Mouse (Mus musculus): ENCODE data around the gene Prpsap1.
"Not testable (repeated sequence)": the region's sequence is repeated elsewhere in the genome, so short reads cannot be mapped to it uniquely, and the experiment has no call there.

The Prpsap1 gene

DNA sequence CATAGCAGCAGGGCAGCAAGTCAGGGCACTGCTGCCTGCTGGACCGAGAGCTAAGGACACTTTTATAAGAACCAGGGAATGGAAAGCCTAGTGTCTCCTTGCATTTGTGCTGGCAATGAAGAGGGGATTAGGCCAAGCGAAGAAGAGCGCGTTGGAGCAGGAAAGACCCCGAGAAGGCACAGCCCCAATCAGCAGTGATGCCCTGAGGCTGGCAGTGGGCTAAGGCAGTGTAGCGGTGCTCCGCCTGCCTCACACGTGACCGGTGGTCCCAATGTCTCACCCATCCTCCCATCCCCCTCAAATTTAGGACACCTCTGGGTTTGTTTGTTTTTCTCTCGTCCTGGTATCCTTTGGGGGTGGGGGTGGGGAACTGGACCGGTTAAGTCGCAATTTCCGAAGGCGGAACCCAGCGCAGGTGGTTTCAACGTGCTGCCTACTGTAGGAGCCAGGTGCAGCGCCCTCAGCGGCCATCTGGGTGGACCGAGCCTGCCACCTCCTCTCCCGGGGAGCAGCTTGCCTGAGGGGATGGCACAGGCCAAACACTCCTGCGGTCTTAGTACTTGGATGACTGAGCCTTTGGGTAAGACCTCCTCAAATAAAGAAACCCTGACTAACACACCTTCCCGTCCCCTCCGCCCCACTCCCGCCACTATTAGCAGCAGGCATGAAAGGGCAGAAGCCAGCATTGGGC, 21.5 kb upstream of the Prpsap1 start:
- DNase-seq (ENCODE audit: low read depth): no peak

DNA sequence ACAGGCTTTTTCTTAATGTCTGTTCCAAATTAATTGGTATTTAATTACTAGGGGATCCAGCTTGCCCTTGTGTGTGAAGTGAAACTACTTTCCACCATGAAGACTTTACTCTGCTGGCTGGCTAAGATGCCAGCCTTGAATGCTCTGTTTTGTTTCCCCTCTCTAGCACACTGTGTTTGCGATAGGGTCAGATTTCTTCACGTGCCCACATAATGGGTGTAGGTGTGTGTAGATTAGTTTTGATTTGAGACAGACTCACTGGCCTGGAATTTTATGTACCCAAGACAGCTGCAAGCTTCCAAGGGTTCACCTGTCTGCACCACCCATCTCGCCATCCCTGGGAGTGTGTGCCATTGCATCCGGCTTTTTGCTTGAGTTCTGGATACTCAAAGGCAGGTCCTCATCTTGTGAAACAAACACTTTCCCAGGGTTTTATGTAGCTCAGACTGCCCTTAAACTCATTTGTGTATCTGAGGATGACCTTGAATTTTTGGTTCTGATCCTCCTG, 19.6 kb upstream of the Prpsap1 start:
- no peak for DNase-seq (ENCODE audit: low read depth)

DNA sequence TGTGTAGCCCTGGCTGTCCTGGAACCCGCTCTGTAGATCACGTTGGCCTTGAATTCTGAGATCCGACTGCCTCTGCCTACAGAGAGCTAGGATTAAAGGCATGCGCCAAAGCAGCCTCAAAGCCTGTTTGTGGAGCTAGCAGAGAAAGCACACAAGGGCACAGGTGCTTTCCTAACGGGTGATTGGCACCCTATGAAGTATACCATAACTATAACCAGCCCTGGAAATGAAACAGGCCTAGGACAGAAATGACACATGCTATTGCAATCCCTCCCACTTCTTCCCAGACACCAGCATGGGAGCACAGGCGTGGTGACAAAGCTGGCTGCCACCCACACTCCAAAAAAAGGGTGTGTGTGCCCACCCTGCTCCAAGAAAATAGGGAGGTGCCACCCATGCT, 19.0 kb upstream of the Prpsap1 start:
- no peak for DNase-seq (ENCODE audit: low read depth)

DNA sequence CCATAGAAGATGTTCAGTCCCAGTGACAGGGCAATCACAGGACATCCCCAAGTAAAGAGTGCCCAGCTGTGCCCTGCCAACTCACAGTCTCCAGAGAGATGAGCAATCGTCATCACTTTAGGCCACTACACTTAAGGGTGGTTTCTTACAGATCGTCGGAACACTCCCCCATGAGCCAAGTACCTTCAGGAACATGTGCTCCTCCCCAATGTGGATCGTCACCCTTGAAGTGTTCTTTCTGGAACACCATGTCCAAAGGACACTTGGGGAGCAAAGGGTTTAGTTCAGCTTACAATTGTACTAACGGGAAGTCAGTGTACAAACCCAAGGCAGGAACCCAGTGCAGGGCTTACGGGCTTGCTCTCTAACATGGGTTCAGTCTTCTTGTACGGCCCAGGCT, 18.2 kb upstream of the Prpsap1 start:
- DNase-seq (ENCODE audit: low read depth): no peak

DNA sequence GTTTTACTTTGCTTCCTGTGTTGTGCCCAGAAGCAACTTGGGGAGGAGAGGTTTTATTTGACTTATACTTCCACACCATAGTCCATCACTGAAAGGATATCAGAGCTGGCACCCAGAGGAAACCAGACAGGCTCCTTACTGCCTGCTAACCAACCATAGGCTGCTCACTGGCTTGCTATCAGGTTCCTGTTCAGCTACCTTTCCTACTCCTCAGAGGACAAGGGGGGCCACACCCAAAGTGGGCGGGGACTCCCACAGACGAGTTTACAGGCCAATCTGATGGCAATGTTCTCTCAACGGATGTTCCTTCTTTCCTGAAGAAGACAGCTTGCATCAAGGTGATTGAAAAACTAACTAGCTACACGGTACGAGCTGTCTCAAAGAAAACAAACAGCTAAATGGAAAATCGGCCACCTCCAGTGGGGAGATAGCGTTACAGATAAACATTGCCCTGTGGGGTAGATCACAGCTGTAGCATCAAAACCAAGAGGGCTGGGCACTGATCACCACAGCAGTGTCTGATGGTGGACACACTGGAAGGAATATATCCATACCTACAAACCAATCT, 17.4 kb upstream of the Prpsap1 start:
- DNase-seq (ENCODE audit: low read depth): no peak

DNA sequence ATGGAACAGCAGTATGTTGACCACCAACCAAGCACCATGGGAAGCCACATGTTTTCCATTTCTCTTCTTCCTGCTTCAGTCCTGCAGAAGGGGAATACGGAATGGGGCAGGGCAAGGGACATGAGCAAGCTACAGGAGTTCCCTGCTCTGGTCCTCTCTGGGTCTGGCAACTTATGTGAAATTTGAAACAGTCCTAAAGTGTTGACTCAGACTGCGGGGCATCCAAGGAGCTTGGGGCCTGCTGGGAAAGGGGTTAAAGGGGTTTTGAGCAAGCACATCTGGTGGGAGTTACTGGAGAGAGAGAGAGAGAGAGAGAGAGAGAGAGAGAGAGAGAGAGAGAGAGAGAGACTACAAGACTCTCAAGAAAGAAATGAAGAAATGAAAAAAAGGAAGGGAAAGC, 14.7 kb upstream of the Prpsap1 start:
- no peak for DNase-seq (ENCODE audit: low read depth)

DNA sequence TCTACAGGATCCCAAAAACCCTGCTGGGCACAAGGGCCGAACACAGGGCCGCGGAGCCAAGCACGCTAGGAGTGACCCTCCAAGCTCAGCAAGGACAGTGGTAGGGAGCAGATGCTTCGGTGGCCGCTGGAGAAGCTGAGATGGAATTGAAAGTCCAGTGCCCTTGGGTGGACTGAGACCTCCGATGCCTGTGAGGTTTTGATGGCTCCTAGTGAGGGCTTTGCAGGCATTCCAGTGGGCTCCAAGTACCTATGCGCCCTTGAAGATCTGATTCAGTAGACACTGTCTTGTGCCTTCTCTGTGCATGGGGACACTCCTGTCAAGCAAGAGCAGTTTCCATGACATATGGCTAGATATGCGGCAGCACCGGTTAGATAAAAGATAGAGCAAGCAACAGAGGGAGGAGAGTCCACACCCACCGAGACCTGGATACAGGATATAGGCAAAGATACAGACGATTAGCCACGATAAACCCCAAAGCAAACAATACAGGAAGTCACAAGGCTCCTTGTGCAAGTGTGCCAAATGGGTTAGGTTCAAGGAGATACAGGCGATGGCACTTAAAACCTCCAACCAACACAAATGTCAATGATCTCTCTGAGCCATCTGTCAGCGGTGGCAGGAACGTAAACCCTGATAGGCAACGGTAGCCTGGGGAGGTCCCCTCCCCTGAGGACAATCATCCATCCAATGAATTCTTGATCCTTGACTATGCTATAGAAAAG, 12.3 kb upstream of the Prpsap1 start:
- no peak for DNase-seq (ENCODE audit: low read depth)

DNA sequence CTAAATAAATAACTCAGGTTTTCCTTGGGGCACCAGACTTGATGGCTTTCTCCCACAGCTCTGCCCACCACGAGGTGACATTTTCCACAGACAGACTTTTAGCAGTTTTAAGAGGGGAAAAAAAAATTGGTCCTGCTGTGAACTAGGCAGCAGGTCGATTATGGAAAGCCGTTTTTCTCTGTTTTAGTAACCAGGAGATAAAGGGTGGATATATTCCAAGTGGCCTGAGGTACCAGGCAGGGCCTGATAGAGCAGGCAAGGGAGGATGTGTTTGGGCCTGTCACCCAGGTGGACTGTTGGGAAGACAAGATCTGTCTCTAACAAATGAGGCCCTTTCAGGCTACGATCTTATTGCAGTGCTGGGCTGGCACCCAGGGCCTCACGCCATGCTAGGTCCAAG, 11.6 kb upstream of the Prpsap1 start:
- no peak for DNase-seq (ENCODE audit: low read depth)

DNA sequence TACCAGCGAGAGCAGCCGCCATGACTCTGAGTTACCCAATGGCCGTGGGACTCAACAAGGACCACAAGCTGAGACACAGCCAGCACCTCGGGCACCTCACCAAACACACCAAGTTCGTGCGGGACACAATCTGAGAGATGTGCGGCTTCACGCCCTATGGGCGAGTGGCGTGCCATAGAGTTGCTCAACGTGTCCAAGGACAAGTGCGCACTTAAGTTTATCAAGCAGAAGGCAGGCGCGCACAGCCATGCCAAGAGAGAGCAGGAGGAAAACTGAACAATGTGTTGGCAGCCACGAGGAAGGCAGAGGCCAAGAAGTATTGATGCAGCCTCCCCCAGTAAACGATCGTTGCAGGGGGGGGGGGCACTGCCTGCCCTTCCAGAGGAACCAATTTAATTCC, 10.5 kb upstream of the Prpsap1 start:
- no peak for DNase-seq (ENCODE audit: low read depth)

DNA sequence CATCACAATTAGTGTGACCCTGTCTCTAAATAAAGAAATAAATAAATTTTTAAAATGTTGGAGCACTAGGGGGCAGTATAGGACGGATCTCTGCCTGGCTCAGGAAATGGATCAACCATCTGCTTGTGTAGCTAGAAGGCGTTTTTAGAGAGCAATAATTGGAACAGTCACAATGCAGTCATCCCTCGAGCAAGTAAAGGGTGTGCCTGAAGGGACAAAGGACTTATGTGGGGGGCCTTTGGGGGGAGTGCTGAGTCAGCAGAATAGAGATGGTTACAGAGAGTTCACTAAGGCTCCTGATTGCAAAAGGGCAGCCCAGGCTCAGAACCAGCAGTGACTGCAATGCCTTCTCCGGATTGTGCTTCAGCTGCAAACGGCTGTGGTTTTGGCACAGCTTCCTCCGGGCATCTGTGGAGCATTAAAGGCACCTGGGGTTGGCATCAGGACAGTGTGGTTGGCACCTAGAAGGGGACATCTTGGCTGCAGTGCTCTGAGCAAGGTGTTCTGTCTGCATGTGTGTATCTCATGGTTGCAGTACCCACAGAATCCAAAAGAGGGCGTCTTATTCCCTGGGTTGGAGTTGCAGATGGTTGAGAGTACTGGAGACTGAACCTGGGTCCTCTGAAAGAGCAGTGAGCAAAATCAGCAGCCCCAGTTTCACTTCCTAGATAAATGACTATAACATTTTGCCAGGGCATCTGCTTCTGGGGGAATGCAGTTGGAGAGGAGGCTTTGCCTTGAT, 7.2 kb upstream of the Prpsap1 start:
- DNase-seq (ENCODE audit: low read depth): peak; percentile 59

DNA sequence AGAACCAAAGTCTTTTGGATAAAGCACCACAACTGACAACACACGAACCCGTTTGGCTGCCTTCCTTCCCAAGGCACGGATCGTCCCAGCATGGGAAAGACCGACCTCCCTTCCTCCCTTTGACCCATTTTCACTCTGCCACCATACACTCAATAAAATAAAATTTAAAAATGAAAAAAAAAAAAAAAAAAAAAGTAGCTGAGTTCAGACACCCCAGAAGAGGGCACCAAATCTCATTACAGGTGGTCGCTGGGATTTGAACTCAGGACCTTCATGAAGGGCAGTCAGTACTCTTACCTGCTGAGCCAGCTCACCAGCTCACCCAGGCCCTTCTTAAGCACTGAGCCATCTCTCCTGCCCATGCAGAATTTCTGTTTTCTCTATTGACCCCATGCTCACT, 5.0 kb upstream of the Prpsap1 start:
- no peak for DNase-seq (ENCODE audit: low read depth)

DNA sequence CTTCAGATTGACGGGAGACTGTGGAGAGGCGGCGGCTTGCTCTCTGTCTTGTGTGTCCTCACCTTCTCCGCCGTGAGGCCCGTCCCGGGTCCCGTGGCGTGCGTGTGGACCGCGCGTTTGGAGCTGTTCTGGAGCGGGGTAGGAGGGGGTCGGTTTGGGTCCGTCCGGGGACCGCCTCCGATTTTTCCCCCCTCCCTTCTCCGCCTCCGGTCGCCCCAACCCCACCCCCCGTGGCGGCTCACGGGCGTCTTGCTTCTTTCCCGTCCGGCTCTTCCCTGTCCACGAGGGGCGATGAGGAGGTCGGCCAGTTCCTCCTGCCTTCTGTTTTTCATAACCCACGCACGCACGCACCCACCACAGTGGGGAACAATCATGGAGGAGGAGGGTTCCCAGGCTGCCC, 4.6 kb upstream of the Prpsap1 start:
- DNase-seq (ENCODE audit: low read depth): no peak

DNA sequence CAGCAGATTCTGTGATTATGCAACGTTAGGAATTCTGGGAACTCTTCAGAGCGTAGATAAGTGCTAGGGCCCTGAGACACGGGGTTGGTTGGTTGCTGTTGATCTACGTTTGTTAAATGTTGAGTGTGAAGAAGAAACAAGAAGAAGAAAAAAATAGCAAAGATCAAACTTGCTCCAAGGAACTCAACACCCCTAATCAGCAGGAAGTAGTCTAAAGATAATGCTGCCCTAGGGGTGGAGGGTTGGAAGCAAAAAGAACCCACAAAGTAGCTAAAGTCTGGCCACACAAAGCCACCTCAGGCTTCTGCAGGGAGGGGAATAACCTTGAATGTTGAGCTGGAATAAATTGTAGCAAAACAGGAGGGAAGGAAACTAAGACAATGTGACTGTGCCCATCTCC, 3.3 kb upstream of the Prpsap1 start:
- no peak for DNase-seq (ENCODE audit: low read depth)

DNA sequence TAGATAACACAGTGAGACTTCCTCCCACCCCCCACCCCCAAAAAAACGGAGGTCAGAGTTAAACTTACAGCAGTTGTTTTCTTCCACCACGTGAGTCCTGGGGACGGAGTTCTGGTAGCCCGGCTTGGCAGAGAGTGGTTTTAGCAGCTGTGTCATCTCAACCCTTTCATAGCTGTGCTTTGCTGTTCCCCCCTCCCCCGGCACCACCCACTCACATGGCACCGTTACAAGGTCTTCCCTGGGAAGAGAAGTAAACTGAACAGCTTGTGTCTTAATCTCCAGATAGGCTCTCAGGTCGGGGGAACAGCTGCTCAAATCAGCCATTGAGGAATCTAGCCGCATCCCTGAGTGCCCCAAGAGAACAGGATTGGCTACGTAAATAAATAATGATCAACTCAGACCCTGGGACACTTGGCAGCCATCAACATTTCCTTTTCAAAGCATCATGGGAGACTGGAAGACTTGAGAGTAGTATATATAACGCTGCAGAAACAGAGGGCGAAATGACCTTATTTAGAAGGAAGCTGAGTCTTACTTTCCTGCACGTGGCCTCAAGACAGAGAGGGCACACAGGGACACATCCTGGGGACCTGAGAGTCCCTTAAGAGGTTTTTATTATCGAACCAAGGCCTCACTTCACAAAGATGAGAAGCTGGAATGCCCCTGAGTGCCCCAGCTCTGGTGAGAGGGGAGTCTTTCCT, 622 bp upstream of the Prpsap1 start:
- DNase-seq (ENCODE audit: low read depth): no peak

DNA sequence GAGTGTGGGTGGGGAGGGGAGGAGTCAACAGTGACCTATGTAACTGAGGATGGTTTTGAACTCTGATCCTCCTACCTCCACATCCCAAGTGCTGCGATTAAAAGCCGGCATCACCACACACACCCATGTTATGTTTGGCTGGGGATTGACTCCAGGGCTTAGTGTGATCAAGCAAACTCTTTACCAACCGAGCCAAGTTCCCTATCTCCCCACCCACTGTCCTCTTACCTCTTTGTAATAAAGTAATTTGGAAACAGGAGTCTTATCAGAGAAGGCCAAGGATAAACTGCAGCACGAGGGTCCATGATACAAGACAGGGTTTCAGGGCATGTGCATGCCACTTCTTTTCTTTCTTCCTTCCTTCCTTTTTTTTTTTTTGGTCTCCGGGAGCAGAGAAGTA, 811 bp downstream of the Prpsap1 start:
- no peak for DNase-seq (ENCODE audit: low read depth)

DNA sequence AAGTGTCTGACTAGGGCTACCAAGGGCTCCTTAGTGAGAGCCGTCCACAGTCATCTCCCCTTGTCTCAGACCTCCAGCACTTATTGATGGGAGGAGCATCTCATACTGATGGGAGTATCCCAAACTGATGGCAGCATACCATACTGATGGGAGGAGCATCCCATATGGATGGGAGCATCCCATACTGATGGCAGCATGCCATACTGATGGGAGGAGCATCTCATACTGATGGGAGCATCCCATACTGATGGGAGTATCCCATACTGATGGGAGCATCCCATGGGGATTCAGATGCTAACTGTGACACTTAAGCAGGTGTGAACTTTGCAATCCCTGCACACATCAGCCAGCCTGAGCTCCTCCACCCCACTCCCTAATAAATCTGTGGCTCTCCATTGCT, 1.5 kb downstream of the Prpsap1 start:
- not testable (repeated sequence) for DNase-seq (ENCODE audit: low read depth)

DNA sequence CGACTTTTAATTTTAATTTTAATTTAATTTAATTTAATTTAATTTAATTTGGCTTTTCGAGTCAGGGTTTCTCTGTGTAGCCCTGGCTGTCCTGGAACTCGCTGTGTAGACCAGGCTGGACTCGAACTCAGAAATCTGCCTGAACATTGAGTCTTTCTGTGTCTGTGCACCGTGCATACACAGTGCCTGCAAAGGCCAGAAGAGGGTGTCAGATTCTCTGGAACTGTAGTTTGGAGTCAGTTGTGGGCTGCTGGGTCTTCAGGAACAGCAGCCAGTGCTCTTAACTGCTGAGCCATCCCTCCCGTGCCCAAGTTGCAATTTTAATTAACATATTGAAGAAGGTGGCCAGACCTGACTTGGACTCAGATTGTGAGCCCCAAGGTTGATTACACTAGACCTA, 2.7 kb downstream of the Prpsap1 start:
- DNase-seq (ENCODE audit: low read depth): no peak

DNA sequence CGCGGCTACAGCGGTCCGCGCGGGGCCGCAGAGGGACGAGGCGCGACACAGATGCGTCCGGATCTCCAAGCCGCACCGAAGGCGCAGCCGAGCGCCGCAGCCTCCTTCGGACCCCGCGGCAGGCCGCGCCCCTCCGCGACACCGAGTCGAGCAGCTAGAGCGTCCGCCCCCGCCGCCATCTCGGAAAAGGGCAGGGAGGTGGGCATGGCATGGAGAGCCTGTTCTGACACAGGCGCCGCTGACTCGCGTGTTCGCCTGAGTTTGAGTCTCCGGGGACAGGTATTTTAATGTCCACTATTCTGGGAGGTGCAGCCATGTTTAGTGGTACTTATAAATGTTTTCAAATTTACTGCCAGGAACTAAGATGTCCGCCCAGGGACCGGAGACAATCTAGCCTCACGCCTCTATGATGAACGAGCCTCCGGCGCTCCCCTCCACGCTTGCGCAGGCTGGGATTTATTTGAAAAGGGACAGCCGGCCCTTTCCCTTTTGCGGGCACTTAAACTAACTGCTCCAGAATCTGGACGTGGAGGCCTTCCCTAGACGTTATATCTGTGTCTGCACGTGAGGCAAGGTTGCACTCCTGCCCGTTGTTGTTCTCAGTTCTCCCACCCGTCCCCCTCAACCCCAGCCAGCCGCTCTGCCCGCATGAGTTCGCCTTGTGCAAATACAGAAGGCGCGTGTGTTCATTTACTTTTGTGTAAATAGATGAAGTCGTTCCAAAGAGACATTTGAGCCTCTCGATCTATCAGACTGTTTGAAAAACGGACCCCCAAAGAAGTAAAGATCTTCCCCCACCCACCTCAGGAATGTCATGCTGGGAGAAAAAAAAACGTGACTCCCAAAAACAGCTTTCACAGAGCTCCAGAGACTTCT, 3.5 kb downstream of the Prpsap1 start:
- peak; percentile 86 for DNase-seq (ENCODE audit: low read depth)

DNA sequence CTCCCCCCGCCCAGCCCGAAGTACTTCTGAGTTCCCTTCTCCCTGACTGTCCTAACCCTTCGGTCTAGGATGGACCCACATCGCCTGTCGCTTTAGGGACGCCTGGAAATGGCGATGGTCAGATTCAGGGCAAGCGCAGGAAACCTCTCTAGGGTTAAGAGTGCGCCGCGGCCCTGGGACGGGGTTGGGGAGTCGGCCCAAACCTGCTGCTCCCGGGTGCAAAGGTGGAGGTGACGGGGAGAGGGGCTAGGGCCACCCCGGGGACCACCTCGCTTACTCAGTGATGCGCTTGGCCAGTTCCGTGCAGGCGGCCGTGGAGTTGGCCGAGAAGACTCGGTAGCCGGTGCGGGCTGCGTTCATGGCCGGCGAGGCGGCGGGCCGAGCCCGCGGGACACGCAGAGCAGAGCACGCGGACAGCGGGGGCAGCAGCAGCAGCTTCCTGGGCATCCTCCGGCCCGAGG, 4.2 kb downstream of the Prpsap1 start:
- no peak for DNase-seq (ENCODE audit: low read depth)

DNA sequence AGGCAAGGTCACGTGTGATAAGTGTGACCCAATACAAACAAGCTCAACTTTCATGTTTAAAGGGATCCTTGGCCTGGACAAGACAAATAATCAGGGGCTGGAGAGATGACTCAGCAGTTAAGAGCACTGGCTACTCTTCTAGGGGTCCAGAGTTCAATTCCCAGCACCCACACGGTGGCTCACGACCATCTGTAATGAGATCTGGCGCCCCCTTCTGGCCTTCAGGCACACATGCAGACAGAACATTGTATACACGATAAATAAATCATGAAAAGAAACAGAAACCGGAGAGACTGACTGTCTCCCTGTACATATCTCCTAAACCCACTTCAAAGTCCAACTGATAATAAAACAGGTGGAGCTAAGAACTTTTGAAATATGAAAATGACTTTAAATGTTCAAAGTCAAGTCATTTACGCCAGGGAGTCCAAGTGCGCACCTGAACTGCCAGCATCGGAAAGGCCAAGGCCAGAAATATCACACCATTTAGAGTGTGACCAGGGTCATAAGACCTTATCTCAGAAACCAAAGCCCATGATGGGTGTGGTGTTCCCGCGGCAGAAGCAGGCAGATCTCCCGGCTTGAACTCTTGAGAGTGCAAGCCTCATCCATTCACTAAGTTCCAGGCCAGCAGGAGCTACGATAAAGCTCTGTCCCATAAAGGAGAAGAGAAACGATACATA, 5.2 kb downstream of the Prpsap1 start:
- no peak for DNase-seq (ENCODE audit: low read depth)
